Mouse (Mus musculus) yolk sac, embryonic 10.5 days (tissue): ENCODE measurements around the gene Cnih2.
"Not testable (repeated sequence)": the region's sequence is repeated elsewhere in the genome, so short reads cannot be mapped to it uniquely, and the experiment has no call there.

Experiments used
- DNase-seq: peaks from one replicate; pipeline ENCODE4 v3.0.0-alpha.2; 2017; ENCODE audit warnings: low spot score

The Cnih2 gene

DNA sequence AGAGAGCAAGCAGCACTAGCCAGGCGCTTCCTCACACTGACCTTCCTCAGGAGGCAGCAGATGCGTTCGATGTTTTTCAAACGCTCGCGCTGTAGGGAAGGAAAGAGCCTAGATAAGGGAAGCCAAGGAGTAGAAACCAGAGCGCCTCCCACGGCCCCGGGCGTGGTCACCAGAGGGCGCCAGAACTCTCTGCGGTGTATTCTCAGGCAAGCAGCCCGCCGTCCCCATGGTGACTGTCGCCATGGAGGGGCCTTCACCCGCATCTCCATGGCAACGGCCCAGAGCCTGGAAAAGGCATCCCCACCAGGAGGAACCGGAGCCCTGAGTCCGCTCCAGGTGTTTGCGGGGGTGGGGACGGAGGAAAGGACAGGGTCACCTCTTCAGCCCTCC lies 4.1 kb downstream of the Cnih2 start:
- peak; percentile 90 for DNase-seq

DNA sequence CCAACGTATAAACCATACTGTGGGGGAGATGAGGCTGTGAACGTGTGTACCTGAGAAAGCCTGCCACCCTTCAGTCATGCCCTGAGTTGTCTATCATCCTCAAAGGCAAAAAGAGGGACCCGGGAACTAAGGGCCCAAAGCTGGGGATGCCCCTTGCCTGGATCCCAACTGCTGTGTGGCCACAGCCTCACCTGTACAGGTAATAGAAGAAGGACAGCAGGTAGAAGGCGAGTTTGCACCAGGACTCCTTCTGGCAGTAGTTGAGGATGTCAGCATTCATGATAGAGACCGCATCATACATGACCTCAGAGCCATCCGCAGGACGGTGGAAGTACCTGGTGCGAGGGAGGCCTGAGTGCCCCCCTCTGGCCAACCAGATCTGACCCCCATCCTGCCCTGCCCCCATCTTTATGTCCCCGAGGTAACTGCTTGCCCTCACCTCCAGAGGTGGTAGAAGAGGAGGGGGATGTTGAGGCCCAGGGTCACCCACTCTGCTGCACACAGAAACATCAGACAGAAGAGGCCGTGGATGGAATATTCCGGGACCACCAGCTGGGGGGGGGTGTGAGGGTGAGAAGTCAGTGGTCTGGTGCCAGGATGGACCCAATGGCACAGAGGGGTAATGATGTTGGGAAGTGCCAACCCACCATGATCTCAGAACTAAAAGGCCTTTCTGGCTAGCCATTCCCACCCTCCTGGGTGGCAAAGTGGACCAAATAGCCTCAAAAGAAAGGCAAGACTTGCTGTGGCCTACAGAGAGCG lies 4.7 kb downstream of the Cnih2 start:
- no peak for DNase-seq

DNA sequence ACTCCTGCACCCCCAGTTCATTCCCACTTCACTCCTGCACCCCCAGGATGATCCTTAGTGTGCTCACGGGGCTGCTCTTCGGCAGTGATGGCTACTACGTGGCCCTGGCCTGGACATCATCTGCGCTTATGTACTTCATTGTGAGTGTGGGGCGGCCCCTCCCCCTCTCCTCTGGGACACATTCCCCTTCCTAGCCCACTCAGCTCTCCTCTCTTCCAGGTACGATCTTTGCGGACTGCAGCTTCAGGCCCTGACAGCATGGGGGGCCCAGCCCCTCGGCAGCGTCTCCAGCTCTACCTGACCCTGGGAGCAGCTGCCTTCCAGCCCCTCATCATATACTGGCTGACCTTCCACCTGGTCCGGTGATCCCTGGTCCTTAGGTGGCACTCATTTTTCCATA lies 6.2 kb downstream of the Cnih2 start:
- no peak for DNase-seq

DNA sequence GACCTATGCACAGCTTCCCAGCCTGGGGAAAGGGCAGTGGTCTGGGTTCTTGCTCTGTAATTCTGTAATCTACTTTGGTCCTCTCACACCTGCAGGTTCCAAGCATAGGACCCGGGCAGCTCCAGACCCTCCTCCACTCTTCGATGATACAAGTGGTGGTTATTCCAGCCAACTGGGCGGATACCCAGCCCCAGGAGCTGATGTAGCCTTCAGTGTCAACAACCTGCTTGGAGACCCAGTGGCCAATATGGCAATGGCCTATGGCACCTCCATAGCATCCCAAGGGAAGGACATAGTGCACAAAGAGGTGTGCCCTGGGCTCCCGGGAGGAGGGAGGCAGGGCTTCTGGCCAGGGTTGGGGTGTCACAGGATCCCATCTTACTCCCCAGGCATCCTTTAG lies 9.0 kb downstream of the Cnih2 start:
- no peak for DNase-seq

DNA sequence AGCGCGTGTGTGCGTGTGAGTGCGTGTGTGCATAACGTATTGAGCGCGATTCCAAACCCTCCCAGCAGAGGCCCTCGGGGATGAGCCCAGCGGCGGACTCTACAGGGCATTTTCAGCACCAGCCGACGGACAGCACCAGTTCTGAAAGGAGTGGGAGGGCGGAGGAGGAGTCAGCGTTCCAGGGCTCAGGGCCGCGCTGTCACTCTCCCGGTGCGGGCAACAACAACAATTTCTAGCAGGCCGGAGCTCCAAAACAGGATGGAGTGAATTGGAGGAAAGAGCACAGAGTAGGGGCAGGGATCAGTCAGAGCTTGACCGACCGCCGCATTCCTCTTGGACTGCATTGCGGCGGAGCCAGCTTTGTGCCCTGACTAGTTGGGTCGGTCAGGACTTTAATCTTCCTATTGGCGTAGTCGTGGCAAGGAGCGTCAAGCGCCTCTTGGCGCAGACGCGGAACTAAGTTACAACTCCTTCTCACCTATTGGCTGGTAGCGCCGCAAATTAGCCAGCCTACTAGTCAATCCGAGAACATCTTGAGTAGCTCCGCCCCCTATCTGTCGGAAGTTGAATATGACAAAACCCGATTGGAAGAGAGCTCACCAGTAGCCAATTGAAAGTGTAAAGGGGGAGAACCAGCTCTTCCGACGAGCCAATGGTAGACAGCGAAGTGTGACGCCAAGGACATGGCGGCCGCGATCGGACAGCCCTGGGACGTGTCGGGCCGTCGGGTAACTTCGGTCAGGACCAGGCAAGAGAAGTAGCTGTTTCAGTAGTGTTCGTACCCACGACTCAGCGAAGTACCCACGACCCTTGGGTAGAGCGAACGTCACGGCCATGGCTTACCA lies 10.2 kb downstream of the Cnih2 start, which contains the start of gene Yif1a:
Gene Yif1a, plus strand, starts transcription at position 655 of the 845 bp plus-strand sequence.
- DNase-seq, result peak; percentile 96

DNA sequence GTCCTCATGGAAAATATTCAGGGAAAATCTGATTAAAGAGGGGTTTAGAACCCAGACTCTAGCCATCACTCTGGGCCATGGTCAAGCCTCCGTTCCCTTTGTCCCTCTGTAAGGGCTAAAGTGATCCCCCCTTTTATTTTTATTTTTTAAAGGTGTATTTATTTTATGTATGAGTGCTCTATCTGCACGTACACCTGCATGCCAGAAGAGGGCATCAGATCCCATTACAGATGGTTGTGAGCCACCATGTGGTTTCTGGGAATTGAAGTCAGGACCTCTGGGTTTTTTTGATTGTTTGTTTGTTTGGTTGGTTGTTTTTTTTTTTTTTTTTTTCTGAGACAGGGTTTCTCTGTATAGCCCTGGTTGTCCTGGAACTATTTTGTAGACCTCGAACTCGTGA lies 11.8 kb downstream of the Cnih2 start:
- not testable (repeated sequence) for DNase-seq

DNA sequence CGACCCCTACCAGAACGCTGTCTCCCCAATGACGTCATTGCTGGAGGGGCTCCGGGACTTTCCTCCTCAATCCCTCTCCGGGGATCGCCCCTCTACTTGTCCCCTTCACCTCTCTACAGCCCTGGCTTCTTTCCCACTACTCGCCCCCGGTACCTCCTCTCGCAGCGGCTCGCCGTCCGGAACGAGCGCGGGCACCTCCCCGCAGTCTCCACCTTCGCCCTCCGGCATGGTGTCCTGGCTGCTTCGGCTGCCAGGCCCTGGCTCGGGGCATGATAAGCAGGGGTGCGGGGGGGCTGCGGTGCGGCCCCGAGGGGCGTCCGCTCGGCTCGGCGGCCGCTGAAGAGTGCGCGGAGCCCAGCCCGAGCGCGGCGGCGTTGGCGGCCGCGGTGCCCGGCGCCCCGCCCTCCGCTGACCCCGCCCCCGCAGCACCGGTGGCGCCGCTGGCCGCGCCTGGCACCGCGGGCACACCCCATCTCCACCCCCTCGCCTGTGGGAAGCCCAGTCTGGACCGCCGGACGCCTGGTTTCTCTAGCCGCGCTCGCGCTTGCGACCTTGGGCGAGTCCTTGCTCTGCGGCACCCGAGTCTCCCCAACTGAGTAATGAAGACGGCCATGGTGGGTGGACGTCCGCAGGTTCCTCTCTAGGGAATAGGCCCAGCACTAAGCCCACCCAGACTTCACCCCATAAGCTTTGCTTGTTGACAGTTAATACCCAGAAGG lies 13.0 kb downstream of the Cnih2 start, which contains the start of gene Tmem151a:
Gene Tmem151a, minus strand, starts transcription at position 387 of the 719 bp plus-strand sequence.
- DNase-seq, result no peak

DNA sequence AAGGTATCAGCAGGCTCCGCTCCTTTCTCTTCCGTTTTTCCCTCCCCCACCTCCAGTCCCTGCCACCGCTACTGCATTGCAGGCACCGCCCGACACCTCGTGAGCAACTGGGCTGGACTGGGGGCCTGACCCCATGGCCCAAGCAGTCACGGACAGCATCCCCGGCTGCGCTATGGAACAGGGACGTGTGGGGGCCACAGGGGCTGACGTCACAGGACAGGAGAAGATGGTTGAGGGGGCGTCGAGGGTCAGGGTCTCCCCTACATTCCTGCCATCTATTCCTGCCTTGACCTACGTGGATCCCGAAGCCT lies 13.5 kb downstream of the Cnih2 start:
- no peak for DNase-seq

DNA sequence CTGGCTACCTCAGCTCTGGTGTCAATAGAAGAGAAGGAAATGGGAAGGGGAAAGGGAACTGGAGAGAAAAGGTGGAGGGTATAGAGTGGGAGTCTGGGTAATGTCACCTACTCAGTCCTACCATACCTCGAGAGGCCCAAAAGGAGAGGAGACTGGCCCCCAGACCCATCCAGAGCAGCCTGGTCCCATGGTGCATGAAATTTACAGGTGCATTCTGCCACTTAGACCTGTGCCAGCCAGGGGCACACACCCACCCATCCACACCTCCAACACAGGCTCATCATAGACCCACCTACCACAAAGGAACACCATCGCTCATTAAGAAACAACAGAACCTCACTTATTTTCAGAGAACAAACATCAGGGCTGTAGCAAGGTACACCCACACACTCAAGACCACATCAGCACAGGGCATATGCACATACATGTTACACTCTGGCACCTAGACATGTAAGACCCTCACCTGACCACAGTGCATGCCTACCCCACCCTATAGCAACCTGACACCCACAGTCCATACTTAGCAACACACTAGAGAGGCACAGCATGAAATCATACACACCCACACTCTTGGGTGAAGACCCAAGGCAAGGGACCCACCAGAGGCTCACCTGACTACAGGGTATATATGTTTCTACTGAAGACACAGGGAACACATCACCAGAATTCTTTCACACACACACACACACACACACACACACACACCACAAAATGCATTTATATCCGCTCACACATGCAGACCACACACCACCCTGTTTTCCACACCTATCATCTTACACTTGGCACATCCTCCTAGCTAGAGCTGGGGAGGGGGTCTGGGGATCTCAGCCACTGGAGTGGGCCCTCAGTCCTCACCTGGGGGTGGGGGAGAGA lies 14.1 kb downstream of the Cnih2 start:
- no peak for DNase-seq

DNA sequence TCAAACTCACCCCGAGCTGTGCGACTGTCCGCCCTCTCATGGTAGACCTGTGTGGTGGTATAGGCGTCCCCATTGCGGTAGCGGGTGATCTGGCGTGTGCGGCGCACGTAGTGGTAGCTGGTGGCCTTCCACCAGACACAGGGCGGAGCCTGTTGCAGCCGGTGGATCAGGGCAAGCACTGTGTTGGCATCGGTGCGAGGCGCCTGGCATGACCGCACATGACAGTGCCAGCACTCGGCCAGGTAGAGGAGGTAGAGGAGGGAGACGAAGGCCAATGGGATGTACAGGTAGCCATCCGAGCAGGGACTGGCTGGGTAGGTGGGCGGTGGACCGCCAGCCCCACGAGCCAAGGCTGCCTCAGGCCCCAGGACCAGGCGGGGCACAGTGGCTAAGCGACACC lies 15.7 kb downstream of the Cnih2 start:
- DNase-seq, result no peak

DNA sequence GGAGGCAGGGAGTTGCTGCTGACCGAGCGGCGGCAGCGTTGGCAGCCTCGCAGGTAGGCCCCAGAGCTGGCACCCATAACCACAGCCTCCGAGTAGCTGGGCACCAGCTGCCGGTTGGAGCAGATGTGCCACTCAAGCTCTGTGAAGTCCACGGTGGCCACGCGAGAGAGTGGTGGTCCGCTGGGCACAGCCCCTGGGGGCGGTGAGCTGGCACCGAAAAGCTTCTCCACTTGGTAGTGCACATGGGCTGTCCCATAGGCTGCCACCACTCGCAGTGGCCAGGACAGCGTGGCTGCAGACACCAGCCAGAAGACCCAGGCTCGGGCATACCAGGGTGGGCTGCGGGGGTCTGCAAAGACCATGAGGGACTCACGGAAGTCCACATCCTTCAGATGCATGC lies 16.3 kb downstream of the Cnih2 start:
- no peak for DNase-seq

DNA sequence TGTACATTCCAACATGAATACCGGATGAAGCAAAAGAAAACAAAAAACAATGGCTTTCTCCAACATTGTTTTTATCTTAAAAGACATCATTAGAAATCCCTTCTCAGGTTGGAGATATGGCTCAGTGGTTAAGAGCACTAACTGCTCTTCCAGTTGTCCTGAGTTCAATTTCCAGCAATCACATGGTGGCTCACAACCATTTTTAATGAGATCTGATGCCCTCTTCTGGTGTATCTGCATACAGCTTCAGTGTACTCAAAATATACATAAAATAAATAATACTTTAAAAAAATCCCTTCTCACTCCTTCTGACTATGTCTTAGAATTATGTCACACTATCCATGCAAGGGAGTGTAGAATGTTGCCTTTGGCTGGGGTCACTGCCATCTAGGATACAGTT lies 19.0 kb downstream of the Cnih2 start:
- no peak for DNase-seq

DNA sequence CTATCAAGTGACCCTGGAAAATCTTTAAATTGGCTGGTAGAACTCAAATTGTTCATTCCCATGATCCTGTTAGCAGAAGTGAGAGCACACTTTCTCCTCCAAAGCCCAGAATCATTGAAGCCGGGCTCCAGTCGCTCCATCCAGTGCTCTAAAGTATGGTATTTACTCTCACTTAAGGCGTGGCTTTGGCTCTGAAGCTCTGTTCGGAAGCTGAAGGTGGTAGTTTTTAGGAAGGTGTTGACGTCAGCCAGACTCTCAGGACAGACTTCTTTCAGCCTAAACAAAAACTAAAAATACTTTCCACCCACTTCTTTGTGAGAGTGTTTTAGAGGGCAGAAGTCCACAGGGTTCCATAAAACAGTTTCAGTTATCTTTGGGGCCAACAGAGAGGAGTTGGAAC lies 24.8 kb downstream of the Cnih2 start:
- DNase-seq, result no peak

DNA sequence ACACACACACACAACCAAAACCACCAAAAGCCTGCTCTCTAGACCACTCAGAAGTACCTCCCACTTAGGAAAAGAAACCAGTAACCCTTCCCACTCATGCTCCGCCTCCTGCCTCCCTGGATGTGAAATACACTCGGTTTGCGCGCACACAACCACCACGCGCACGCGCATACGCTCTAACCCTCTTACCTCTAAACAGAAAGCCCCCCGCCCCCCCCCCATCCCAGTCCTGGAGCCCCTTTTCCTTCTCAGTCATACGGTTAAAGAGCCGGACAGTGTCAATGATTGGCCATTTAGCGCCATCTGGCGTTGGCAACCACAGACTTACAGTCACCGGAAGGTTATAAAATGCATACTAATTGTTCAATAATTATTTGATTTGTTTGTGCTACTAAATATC lies 25.3 kb downstream of the Cnih2 start:
- peak; percentile 75 for DNase-seq

DNA sequence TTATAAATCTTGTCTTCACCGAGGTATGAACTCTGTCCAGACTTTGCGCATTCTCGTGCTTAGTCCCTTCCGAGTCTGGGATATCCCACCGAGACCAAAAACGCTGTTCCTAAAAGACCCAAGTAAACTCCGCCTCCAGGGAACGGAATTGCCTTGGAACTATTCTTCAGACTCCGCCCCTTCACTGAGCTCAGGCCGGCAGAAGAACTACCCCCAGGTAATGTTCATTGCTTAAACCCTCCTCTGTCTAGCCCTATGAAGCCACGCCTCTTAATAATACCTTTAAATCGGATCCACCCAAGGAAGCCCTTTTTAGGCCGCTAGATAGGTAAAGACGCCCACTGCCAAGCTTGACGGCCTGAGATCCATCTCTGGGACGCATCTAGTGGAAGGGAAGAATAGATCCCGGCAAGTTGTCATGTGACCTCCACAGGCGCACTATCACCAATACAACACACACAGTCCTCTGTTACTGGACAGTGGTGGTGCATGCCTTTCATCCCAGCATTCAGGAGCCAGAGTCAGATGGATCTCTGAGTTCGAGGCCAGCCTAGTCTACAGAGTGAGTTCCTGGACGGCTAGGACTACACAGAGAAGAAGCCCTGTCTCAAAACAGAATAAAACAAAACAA lies 25.8 kb downstream of the Cnih2 start:
- peak; percentile 49 for DNase-seq

DNA sequence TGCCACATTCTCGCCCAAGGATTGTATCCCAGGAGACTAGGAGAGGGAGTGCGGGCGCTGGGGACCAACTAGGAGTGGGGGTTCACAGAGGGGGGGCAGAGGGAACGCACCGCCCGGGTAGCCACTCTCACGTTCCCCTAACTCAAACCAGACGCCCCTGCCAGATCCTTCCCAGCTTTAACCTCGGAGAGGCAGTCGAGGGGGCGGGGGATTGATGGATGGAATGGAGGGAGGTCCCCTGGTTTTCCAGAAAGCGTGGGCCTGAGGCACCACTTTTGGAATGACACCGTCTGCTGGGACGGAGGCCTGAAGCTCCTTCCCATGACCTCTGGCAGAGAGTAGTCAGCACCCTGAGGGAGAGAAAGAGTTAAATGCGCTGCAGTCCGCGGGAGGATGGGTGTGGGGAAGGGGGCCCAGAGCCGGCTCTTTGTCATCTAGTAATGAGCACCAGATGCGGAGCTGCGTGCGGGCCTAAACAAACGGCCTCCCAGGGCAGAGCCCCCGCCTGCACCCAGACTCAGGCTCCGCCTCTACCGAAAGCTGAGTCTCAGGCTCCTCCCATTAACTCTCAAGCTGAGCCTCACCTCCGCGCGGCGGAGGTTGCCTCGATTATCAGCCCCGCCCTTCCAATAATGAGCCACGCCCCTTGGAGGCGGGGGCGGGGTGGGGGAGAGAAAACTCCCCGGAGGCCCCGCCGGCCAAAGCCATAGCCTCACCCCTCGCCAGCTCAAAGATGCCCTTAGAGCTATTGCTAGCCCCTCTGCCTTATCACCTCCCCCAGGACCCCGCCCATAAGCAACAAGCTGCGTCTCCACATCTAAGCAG lies 26.6 kb downstream of the Cnih2 start:
- DNase-seq, result peak; percentile 91

DNA sequence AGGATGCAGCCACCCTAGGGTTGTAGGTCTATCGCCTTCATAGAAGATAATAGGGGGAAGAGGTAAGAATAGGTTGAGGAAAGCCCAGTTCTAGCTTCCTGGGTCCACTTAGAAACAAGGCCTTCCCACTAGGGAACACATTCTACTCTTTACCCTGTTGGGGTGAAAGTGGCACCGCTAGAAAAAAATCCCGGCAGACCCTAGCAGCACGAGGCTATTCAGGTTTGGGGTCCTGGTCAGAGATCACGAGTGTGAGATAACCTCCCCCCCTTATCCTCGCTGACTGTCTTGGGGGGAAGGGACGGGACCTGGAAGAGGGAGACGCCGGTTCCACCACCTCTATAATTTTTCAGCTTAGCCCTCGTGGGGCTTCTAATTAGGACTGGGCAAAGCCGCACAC lies 27.2 kb downstream of the Cnih2 start:
- DNase-seq, result no peak

DNA sequence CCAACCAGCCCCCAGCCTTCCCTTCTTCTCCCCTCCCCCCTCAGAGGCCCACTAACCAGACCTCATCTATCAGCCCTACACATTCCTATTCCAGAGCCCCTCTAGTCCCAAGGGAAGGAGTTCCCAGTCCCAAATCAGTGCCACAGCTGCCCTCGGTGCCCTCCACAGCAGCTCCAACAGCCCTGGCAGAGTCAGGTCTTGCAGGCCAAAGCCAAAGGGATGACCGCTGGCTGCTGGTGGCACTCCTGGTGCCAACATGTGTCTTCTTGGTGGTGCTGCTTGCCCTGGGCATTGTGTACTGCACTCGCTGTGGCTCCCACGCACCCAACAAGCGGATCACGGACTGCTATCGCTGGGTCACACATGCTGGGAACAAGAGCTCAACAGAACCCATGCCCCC lies 28.3 kb downstream of the Cnih2 start:
- no peak for DNase-seq

DNA sequence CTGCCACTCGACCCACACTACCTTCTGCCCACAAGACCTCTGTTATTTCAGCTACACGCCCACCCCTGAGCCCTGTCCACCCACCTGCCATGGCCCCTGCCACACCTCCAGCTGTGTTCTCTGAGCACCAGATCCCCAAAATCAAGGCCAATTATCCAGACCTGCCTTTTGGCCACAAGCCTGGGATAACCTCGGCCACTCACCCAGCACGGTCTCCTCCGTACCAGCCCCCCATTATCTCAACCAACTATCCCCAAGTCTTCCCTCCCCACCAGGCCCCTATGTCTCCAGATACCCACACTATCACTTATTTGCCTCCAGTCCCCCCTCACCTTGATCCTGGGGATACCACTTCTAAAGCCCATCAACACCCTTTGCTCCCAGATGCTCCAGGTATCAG lies 28.8 kb downstream of the Cnih2 start:
- DNase-seq, result no peak

DNA sequence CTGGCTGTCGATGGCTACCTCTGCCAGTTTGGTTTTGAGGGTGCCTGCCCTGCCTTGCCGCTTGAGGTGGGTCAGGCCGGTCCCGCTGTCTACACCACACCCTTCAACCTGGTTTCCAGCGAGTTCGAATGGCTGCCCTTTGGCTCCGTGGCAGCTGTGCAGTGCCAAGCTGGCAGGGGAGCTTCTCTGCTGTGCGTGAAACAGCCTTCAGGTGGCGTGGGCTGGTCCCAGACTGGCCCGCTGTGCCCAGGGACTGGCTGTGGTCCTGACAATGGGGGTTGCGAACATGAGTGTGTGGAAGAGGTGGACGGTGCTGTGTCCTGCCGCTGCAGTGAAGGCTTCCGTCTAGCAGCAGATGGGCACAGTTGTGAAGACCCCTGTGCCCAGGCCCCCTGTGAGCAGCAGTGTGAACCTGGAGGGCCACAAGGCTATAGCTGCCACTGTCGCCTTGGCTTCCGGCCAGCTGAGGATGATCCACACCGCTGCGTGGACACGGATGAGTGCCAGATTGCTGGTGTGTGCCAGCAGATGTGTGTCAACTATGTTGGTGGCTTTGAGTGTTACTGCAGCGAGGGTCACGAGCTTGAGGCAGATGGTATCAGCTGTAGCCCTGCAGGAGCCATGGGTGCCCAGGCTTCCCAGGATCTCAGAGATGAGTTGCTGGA lies 29.6 kb downstream of the Cnih2 start:
- DNase-seq, result no peak
